Mouse (Mus musculus): Measurements from ENCODE around the gene Nos1ap. TPM values are rescaled to one million over a fixed set of nuclear protein-coding genes. Genes with fewer than 3 reads are reported as not detected.

Nos1ap gene
- polyA plus RNA-seq, 1 experiment: 2.3 TPM

DNA sequence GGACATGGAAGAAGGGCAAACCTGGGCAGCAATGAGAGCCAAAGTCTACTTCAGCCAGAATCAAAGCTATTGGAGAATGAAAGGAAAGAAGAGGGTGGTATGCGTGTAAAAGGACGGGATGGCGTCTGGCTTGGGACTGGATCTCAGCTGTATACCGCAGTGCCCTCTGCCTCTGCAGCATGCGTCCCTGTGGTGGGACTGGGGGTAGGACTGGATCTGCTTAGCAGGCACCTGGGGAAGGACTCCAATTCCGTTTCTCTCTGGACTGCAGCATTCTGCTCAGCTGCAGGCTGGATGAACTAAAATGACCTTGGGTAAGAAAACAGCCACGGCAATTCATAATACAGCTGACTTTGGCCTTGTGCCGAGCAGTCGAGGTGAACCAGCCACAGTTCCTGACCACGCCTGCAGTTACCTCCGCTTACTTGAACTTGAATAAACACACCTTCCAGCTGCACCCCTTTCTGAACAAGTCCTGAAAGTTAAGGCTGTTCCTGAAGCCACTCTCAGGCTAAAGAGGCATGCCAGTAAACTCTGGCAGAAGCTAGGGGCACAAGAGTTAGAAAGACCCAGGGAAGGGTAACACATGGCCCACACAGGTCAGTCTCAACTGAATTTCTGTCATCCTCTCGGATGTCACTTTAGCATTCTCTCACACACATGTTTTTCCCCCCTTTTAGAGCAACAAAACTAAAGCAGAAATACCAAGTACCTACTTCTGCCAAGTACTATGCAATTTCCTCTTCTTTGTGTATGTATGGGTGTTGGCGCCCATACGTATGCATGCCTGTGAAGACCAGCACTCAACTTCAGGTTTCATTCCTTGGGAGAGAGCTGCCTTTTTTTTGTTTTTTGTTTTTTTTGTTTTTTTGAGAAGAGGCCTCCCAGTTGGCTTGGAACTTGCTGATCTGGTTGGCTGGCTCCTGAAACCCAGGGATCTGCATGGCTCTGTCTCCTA is 196.6 kb downstream of the Nos1ap start:
- Histone ChIP-seq H3K4me1 (ENCODE audit: control insufficient read depth, insufficient read depth, insufficient read length, low read length) (no peaks in the 10 kb centered on the region), H3K27ac (replicated peaks; ENCODE audit: low read depth, low read length) (no peak overlapping the region), H3K4me3 (ENCODE audit: insufficient read depth, low read depth, low read length) (no peak overlapping the region)

DNA sequence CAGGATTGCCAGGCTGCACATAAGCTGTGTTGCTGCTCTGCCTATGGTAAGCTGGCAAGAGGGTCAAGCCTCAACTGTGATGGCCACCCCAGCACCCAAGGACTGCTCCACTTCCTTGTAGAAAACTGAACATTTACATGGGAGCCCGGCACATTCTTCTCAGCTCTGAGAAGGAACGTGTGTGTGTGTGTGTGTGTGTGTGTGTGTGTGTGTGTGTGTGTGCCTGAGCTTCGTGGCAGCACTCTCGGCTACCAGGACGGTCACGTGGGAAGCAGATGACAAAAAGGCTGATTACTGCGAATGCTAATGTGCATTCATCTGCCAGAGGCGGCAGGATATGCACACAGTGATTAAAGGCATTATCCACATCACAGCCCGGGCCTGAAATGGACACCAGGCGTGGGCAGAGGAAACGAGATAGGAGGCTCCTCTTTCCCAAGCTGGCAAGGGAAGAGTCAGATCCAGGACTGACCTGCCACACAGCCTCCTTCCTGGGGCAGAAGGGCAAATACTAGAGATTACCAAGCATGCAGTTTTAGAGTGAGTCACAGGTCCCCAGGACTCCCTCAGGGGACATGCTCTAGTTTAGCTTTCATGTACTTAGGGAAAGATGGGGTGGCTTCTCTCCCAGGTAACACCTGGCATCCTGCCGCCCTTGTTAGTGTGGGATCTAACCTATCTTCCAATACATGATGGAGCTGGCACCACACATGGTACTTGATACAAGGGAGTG is 202.3 kb downstream of the Nos1ap start:
- Histone ChIP-seq H3K4me1 (ENCODE audit: control insufficient read depth, insufficient read depth, insufficient read length, low read length) (no peaks in the 10 kb centered on the region), H3K27ac (replicated peaks; ENCODE audit: low read depth, low read length) (no peak overlapping the region), H3K4me3 (ENCODE audit: insufficient read depth, low read depth, low read length) (no peak overlapping the region)

GRCm38 (mm10) chr1:170385416-170385815 is 204.2 kb downstream of the Nos1ap start:
- Histone ChIP-seq H3K4me3 (ENCODE audit: insufficient read depth, low read depth, low read length) (no peak overlapping the region), H3K4me1 (ENCODE audit: control insufficient read depth, insufficient read depth, insufficient read length, low read length) (no peaks in the 10 kb centered on the region), H3K27ac (replicated peaks; ENCODE audit: low read depth, low read length) (no peak overlapping the region)

DNA sequence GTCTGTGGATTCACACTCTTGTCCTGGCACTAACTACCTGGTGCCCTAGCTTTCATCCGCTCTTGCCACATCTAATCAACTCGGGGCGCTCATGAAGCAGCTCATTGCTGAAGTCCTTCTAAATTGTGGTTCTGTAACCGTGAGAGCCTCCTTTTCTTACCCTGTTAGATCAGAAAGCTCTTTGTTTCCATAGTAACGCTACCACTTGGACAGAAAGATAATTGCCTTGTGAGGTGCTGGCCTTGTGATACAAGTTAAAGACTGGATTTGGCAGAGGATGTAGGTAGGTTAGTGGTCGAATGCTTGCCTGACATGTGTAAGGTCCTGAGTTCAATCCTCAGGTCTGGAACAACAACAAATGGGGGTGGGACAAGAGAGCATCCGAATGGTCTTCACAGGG is 206.1 kb downstream of the Nos1ap start:
- Histone ChIP-seq H3K4me3 (ENCODE audit: insufficient read depth, low read depth, low read length) (no peak overlapping the region), H3K27ac (replicated peaks; ENCODE audit: low read depth, low read length) (no peak overlapping the region), H3K4me1 (ENCODE audit: control insufficient read depth, insufficient read depth, insufficient read length, low read length) (no peaks in the 10 kb centered on the region)

DNA sequence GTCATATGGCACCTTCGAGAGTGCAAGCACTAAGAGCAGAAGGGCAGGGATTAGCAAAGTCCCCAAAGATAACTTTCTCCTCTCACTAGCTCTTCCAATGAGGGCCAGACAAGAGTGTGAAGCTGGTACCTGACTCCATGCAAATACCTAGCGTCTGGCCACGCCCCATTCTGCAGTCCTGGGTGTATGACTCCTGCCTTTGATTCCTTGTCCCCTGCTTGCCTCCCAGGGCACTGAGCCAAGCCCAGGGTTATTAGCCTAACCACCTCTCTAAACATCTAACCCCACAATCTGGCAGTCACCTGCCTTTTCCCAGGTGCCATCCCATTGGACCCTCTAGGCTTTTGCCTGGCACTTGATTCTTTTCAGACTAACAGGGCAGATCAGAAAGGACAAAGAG is 208.2 kb downstream of the Nos1ap start:
- no peak overlapping the region for H3K27ac ChIP-seq (replicated peaks; ENCODE audit: low read depth, low read length)
- H3K4me1 ChIP-seq (ENCODE audit: control insufficient read depth, insufficient read depth, insufficient read length, low read length): no peaks in the 10 kb centered on the region
- H3K4me3 ChIP-seq (ENCODE audit: insufficient read depth, low read depth, low read length): no peak overlapping the region

- H3K27ac ChIP-seq (replicated peaks; ENCODE audit: low read depth, low read length): no peak overlapping the region
- no peak overlapping the region for H3K4me3 ChIP-seq (ENCODE audit: insufficient read depth, low read depth, low read length)
These were observed 209.2 kb downstream of the Nos1ap start for GRCm38 (mm10) chr1:170380505-170380904.

GRCm38 (mm10) chr1:170375721-170376120 is 213.9 kb downstream of the Nos1ap start:
- H3K4me1 ChIP-seq (ENCODE audit: control insufficient read depth, insufficient read depth, insufficient read length, low read length): no peaks in the 10 kb centered on the region

More at GRCm38 (mm10) chr1:170380505-170380904, 209.2 kb downstream of the Nos1ap start:
- no peaks in the 10 kb centered on the region for H3K4me1 ChIP-seq (ENCODE audit: control insufficient read depth, insufficient read depth, insufficient read length, low read length)

DNA sequence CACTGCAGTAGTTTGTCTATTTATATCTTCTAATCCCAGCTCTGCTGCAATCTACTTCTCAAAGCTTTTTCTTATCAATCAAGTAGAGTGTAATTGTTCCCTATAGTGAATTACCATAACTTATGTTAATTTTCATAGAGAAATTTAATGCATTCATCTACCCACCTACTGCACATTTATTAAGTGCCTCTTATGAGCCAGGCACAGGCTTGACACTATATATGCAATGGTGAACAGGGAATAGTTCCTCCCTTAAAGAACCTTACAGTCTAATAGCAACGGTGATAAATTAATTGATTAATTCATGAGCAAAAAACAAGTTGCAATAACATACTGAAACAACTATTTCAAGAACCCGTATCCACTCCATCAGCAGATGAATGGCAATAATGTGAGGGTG is 215.9 kb downstream of the Nos1ap start:
- no peaks in the 10 kb centered on the region for H3K4me1 ChIP-seq (ENCODE audit: control insufficient read depth, insufficient read depth, insufficient read length, low read length)
- no peak overlapping the region for H3K27ac ChIP-seq (replicated peaks; ENCODE audit: low read depth, low read length)
- H3K4me3 ChIP-seq (ENCODE audit: insufficient read depth, low read depth, low read length): no peak overlapping the region

More at GRCm38 (mm10) chr1:170375721-170376120, 213.9 kb downstream of the Nos1ap start:
- H3K4me3 ChIP-seq (ENCODE audit: insufficient read depth, low read depth, low read length): no peak overlapping the region
- H3K27ac ChIP-seq (replicated peaks; ENCODE audit: low read depth, low read length): no peak overlapping the region

DNA sequence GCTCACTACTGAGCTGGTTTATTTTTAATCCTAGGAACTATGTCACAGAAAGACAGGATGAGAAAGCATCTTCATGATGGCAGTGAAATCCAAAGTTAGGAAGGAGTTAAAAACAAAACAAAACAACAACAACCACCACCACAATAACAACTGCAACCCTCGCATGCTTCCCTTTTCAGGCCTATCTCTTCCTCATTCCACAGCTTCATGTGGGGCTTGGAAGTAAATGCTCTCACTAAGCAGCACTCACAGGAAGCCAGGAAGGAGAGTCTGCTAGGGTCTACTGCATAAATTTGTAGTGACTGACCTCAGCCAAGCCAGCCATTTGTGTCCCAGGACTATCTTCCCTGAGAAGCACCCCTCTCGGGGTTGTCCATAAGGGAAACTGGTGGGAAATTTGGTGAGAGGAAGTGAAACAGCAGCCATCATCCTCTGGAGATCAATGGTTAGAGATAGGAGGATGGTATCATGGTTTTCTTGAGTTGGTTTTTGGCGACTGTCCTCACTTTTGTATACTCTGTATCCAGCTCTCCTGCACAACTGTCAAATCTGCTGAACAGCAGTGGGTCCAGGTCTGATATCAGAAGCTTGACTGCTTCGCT is 218.4 kb downstream of the Nos1ap start:
- H3K27ac ChIP-seq (replicated peaks; ENCODE audit: low read depth, low read length): no peak overlapping the region
- H3K4me1 ChIP-seq (ENCODE audit: control insufficient read depth, insufficient read depth, insufficient read length, low read length): no peaks in the 10 kb centered on the region
- no peak overlapping the region for H3K4me3 ChIP-seq (ENCODE audit: insufficient read depth, low read depth, low read length)

DNA sequence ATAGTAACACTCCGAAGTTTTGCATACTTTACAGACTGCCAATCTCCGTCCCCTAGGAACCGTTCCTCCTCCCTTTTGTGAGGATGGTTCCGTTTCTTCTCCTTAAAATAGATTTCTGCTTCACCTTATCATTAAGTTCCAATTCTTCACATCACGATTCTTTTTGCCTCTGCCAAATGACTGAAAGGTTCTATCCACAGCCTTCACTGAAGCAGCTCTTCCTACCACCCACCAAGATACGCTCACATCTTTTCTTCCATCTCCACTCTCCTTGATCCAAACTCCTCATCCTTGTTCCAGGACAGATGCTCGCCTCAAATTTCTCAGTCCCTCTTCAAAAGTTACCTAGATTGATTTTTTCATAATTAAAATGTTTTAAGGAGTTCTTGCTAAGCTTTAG is 220.8 kb downstream of the Nos1ap start:
- Histone ChIP-seq H3K27ac (replicated peaks; ENCODE audit: low read depth, low read length) (no peak overlapping the region), H3K4me1 (ENCODE audit: control insufficient read depth, insufficient read depth, insufficient read length, low read length) (no peaks in the 10 kb centered on the region), H3K4me3 (ENCODE audit: insufficient read depth, low read depth, low read length) (no peak overlapping the region)

DNA sequence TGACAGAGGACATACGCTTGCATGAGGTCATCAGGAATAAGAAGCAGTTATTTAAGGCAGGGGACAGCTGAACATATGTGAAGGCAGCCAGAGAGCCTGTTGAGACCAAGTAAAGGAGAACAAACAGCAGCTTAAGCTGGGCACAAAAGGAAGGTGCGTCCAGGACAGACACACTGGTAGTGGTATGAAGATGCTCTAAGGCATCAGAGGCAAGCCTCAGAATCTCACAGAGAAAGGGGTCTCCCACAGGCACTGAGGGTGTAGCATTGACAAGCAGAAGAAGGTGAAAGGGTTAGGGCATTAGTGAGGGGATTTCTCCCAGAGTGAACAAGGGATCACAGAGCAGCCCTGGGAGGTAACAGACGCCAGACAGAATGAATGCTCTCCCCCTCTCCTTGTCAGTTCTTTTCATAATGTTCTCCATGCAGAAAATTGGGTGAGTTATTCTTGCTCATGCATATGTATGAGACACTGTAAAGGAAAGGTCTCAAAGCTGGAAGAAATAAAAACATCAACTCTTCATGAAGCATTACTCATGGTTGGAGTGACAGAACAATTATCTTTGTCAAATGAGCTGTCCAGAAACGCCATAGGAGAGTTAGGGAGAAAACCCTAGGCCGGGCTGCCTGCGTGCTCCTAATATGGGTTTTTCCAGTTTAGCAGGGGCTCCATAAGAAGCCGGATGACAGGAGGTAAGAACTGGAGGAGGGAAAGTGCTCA is 222.5 kb downstream of the Nos1ap start:
- H3K4me1 ChIP-seq (ENCODE audit: control insufficient read depth, insufficient read depth, insufficient read length, low read length): no peaks in the 10 kb centered on the region
- H3K27ac ChIP-seq (replicated peaks; ENCODE audit: low read depth, low read length): no peak overlapping the region
- H3K4me3 ChIP-seq (ENCODE audit: insufficient read depth, low read depth, low read length): no peak overlapping the region

GRCm38 (mm10) chr1:170363746-170364145 is 225.9 kb downstream of the Nos1ap start:
- no peak overlapping the region for H3K27ac ChIP-seq (replicated peaks; ENCODE audit: low read depth, low read length)
- no peaks in the 10 kb centered on the region for H3K4me1 ChIP-seq (ENCODE audit: control insufficient read depth, insufficient read depth, insufficient read length, low read length)
- no peak overlapping the region for H3K4me3 ChIP-seq (ENCODE audit: insufficient read depth, low read depth, low read length)

- Histone ChIP-seq H3K27ac (replicated peaks; ENCODE audit: low read depth, low read length) (no peak overlapping the region), H3K4me3 (ENCODE audit: insufficient read depth, low read depth, low read length) (no peak overlapping the region), H3K4me1 (ENCODE audit: control insufficient read depth, insufficient read depth, insufficient read length, low read length) (no peaks in the 10 kb centered on the region)
These were observed 229.3 kb downstream of the Nos1ap start for GRCm38 (mm10) chr1:170360183-170360915.

- Histone ChIP-seq H3K4me1 (ENCODE audit: control insufficient read depth, insufficient read depth, insufficient read length, low read length) (no peaks in the 10 kb centered on the region), H3K4me3 (ENCODE audit: insufficient read depth, low read depth, low read length) (no peak overlapping the region), H3K27ac (replicated peaks; ENCODE audit: low read depth, low read length) (no peak overlapping the region)
These were observed 236.3 kb downstream of the Nos1ap start for GRCm38 (mm10) chr1:170353335-170353734.

Data from brown adipose tissue, adult 24 weeks (tissue).